Mouse (Mus musculus) testis, adult 2 months (tissue): ENCODE measurements around the gene Zfp467. TPM values are rescaled to one million over a fixed set of nuclear protein-coding genes. Genes with fewer than 3 reads are reported as not detected.

Experiments
- H3K27ac ChIP-seq: fragments of 200-500 bp; 2 replicates; pipeline ENCODE4 v1.5.1; 2012; ENCODE audit warnings: low read depth, low read length; ENCODE audit not compliant: control insufficient read depth, insufficient read depth
- H3K27me3 ChIP-seq: fragments of 200-500 bp; 2 replicates; pipeline ENCODE4 v1.6.1; 2012; ENCODE audit warnings: mild to moderate bottlenecking, low read length, moderate library complexity; ENCODE audit not compliant: control insufficient read depth, insufficient read depth
- H3K36me3 ChIP-seq: fragments of 200-500 bp; 2 replicates; pipeline ENCODE4 v1.6.1; 2012; ENCODE audit warnings: mild to moderate bottlenecking, low read length; ENCODE audit not compliant: control insufficient read depth, insufficient read depth
- H3K4me1 ChIP-seq: fragments of 200-500 bp; 2 replicates; pipeline ENCODE4 v1.6.1; 2012; ENCODE audit warnings: low read length; ENCODE audit not compliant: control insufficient read depth, insufficient read depth
- H3K4me3 ChIP-seq: fragments of 200-500 bp; 2 replicates; pipeline ENCODE4 v1.5.1; 2012; ENCODE audit warnings: low read depth, mild to moderate bottlenecking, low read length, moderate library complexity, mixed read lengths; ENCODE audit not compliant: control insufficient read depth
- CTCF ChIP-seq: fragments of 200-500 bp; IDR thresholded peaks from 2 replicates; pipeline ENCODE4 v1.5.1; 2012; ENCODE audit warnings: low read depth, mild to moderate bottlenecking, inconsistent platforms, low read length, moderate library complexity; ENCODE audit not compliant: control insufficient read depth, insufficient read depth, insufficient replicate concordance
- POLR2A ChIP-seq: fragments of 200-500 bp; IDR thresholded peaks from 2 replicates; pipeline ENCODE4 v1.6.1; 2012; ENCODE audit warnings: low read depth, mild to moderate bottlenecking, inconsistent platforms, low read length, moderate library complexity; ENCODE audit not compliant: control insufficient read depth
- polyA plus RNA-seq: library from polyadenylated mRNA; depleted of rRNA; stranded (reverse); fragments of >200 nt; gene quantifications from 2 replicates; pipeline ENCODE4 v1.2.3, GENCODE M21; 2012

The Zfp467 gene
- polyA plus RNA-seq, 1 experiment, result 1.4 TPM

GRCm38 (mm10) chr6:48478446-48478845, 32.8 kb upstream of the Zfp467 start:
- H3K4me3 ChIP-seq, result no peak overlapping the region
- TF ChIP-seq CTCF (no peak), POLR2A (no peak)
- H3K4me1 ChIP-seq, result no peaks in the 10 kb centered on the region
- no peak overlapping the region for H3K27ac ChIP-seq
- H3K27me3 ChIP-seq, result no peaks in the 10 kb centered on the region
- no peaks in the 10 kb centered on the region for H3K36me3 ChIP-seq

GRCm38 (mm10) chr6:48470739-48471138, 25.1 kb upstream of the Zfp467 start:
- no peaks in the 10 kb centered on the region for H3K36me3 ChIP-seq
- H3K4me3 ChIP-seq, result no peak overlapping the region
- no peaks in the 10 kb centered on the region for H3K27me3 ChIP-seq
- no peak for TF ChIP-seq POLR2A
- no peak for TF ChIP-seq CTCF
- H3K4me1 ChIP-seq, result no peaks in the 10 kb centered on the region
- no peak overlapping the region for H3K27ac ChIP-seq

GRCm38 (mm10) chr6:48467490-48467889, 21.9 kb upstream of the Zfp467 start:
- H3K4me3 ChIP-seq, result no peak overlapping the region
- no peak for TF ChIP-seq CTCF
- no peak for TF ChIP-seq POLR2A
- no peaks in the 10 kb centered on the region for H3K4me1 ChIP-seq
- H3K36me3 ChIP-seq, result no peaks in the 10 kb centered on the region
- H3K27ac ChIP-seq, result no peak overlapping the region
- no peaks in the 10 kb centered on the region for H3K27me3 ChIP-seq

- H3K4me1 ChIP-seq, result no peaks in the 10 kb centered on the region
- no peak overlapping the region for H3K4me3 ChIP-seq
- no peak overlapping the region for H3K27ac ChIP-seq
- TF ChIP-seq POLR2A, result no peak
- no peak for TF ChIP-seq CTCF
- no peaks in the 10 kb centered on the region for H3K36me3 ChIP-seq
- H3K27me3 ChIP-seq, result no peaks in the 10 kb centered on the region
Measured at GRCm38 (mm10) chr6:48466715-48467114, 21.1 kb upstream of the Zfp467 start.

- TF ChIP-seq POLR2A (no peak), CTCF (no peak)
- H3K27ac ChIP-seq, result no peak overlapping the region
Measured at GRCm38 (mm10) chr6:48464966-48465679, 19.5 kb upstream of the Zfp467 start.

GRCm38 (mm10) chr6:48452771-48453170, 7.1 kb upstream of the Zfp467 start:
- H3K36me3 ChIP-seq, result no peaks in the 10 kb centered on the region
- H3K4me3 ChIP-seq, result no peak overlapping the region
- H3K4me1 ChIP-seq, result no peaks in the 10 kb centered on the region
- H3K27me3 ChIP-seq, result no peaks in the 10 kb centered on the region
- TF ChIP-seq CTCF, result no peak
- no peak overlapping the region for H3K27ac ChIP-seq

More at GRCm38 (mm10) chr6:48464966-48465679, 19.5 kb upstream of the Zfp467 start:
- no peak overlapping the region for H3K4me3 ChIP-seq
- H3K36me3 ChIP-seq, result no peaks in the 10 kb centered on the region
- no peaks in the 10 kb centered on the region for H3K27me3 ChIP-seq
- no peaks in the 10 kb centered on the region for H3K4me1 ChIP-seq

GRCm38 (mm10) chr6:48452151-48452550, 6.5 kb upstream of the Zfp467 start:
- no peak overlapping the region for H3K27ac ChIP-seq
- no peak overlapping the region; the same call in 1 of the 2 replicates for H3K4me3 ChIP-seq
- H3K27me3 ChIP-seq, result no peaks in the 10 kb centered on the region
- no peaks in the 10 kb centered on the region for H3K4me1 ChIP-seq
- no peak for TF ChIP-seq POLR2A
- no peak for TF ChIP-seq CTCF
- no peaks in the 10 kb centered on the region for H3K36me3 ChIP-seq

- H3K4me3 ChIP-seq, result no peak overlapping the region
- H3K27ac ChIP-seq, result no peak overlapping the region
- H3K27me3 ChIP-seq, result no peaks in the 10 kb centered on the region; the same call in 1 of the 2 replicates
- no peak for TF ChIP-seq CTCF
- no peak for TF ChIP-seq POLR2A
- H3K4me1 ChIP-seq, result peaks cover 9% of the 10 kb centered on the region
- H3K36me3 ChIP-seq, result no peaks in the 10 kb centered on the region
Measured at GRCm38 (mm10) chr6:48448527-48448926, 2.9 kb upstream of the Zfp467 start.
